Mouse (Mus musculus) activated CD4-positive, CD25-positive, alpha-beta regulatory T cell, adult 4 months (primary cell): ENCODE measurements at regions not wholly inside any gene's neighbourhood (a gene's known extent, or its start where the extent isn't known, plus 50 kb on each side); places are given as distances from the start of the nearest gene placed in this dataset.
A peak's percentile ranks its signal among the peaks of the same experiment; 100 is the strongest.

Experiments used
- ATAC-seq: one replicate; pipeline ENCODE4 v1.8.0; 2017

- ATAC-seq = peak; percentile 49
Observed at GRCm38 (mm10) chr7:76146385-76146784, 83.3 kb upstream of the Agbl1 start.

DNA sequence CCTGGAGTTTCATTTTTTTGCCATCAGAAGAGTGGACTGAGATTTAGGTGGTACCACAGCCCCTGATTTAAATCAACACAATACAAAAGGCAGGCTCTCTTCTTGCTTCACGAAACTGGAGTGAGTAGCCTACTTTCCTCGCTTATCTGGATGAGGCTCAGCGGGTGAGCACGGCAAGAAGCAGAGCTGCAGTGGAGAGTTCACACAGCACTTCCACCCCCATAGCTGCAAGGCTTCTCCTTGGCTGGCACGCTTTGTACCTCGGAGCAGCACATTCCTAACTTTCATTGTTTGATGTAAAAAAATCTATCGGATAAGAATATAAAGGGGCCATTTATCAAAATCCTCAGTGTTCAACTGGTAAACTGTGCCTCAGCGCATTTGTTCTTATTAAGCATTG, 72.8 kb upstream of the Agbl1 start:
- ATAC-seq = no peak

GRCm38 (mm10) chr7:76164191-76164590, 65.5 kb upstream of the Agbl1 start:
- peak; percentile 28 for ATAC-seq

DNA sequence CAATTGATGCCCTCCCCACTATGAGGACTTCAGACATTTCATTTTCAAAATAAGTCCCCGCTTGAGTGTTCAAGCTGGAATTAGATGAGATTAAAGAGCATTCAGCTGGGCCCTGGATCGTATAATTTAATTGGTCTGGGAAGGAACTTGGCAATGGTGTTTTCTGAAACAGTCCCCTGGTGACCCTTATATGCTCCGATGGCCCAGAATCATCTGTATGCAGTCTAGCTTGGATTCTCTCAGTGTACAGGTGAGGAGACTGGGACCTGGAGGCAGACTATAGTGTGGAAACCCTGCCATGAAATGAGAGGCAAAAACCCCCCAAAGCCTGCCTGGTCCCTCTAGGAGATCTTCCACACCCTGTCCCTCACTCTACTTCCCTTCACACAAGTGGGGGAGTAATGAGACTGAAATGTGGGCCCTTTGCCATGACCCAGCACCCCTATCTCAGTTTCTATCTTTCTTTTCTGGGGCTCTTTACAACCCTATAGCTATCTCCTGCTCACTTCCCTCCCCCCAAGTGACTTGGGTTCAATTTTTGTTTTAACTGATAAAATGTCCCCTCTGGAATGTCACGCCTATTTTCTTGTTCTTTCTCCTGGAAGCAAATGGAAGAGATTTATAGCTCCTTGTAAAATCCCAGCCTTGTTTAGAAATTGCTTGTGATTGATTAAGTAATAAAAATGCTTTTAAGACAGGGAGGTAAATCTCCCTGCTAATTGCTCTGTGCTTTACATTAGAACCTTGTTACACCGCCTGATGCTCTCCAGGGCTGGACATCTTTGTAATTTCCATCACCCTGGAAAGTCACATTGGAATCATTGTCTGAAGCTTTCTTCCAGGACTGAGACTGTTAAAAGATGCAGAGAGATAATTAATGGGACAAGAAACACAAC, 64.7 kb upstream of the Agbl1 start:
- no peak for ATAC-seq

DNA sequence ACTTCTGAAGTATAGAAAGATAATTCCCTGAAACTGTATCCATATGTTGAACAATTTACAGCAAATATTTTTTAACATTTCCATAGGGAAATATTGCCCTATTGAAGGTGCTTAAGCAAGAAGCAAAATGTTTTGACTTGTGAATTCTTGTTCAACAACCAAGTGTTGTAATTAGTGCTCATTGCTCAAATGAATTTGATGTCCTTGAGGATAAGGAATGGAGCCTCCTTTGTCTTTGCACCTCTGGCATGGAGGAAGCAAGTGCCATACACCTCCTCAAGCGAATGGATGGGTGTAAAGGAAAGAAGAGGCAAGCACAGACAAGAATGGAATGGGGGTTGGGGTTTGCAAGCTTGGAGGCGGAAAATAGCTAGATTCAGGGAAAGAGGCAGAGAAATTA, 59.2 kb upstream of the Agbl1 start:
- ATAC-seq = no peak

- ATAC-seq = peak; percentile 88
Observed at GRCm38 (mm10) chr7:76176235-76176634, 53.5 kb upstream of the Agbl1 start.

DNA sequence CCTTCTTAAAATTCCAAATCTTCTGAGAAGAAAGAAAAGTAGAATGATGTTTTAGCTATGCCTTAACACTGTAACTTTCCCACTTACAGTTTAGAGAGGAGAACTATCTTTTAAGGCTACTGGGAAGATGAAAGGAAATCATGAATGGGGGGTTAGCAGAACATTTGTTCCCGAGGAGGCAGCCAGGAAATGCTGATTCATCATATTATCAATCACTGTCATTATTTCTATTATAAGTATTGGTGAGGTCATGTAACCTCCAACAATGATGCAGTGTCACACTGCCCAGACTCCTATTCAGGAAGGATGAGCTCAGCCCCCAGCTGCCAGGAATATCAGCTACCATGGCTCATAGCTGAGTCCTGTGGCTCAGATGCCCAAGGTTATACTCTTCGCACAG, 52.3 kb upstream of the Agbl1 start:
- no peak for ATAC-seq
